Mouse (Mus musculus) ES-Bruce4 (cell line): ENCODE results near the gene Ak4. TPM values are rescaled to one million over a fixed set of nuclear protein-coding genes. Genes with fewer than 3 reads are reported as not detected.
"Not testable (repeated sequence)": the region's sequence is repeated elsewhere in the genome, so short reads cannot be mapped to it uniquely, and the experiment has no call there.

ENCODE experiments used
- H3K27ac ChIP-seq: 2 replicates; pipeline ENCODE4 v1.5.1; 2012; ENCODE audit warnings: low read length, inconsistent platforms; ENCODE audit not compliant: insufficient read depth
- H3K27me3 ChIP-seq: 2 replicates; pipeline ENCODE4 v1.6.1; 2012; ENCODE audit warnings: mild to moderate bottlenecking, low read length, inconsistent platforms; ENCODE audit not compliant: control insufficient read depth, poor library complexity, insufficient read depth, severe bottlenecking
- H3K36me3 ChIP-seq: 2 replicates; pipeline ENCODE4 v1.6.1; 2012; ENCODE audit warnings: inconsistent platforms, mild to moderate bottlenecking, low read length, moderate library complexity; ENCODE audit not compliant: control insufficient read depth, poor library complexity, insufficient read depth, severe bottlenecking
- H3K4me1 ChIP-seq: one replicate; pipeline ENCODE4 v1.8.1; 2011; ENCODE audit warnings: low read length; ENCODE audit not compliant: control insufficient read depth, insufficient read depth
- H3K4me3 ChIP-seq: 2 replicates; pipeline ENCODE4 v1.5.1; 2011; ENCODE audit warnings: low read depth, mild to moderate bottlenecking, low read length
- H3K9ac ChIP-seq: 2 replicates; pipeline ENCODE4 v1.6.1; 2012; ENCODE audit warnings: low read depth, mild to moderate bottlenecking, inconsistent platforms; ENCODE audit not compliant: poor library complexity, severe bottlenecking
- H3K9me3 ChIP-seq: replicated peaks from 2 replicates; pipeline ENCODE4 v1.6.1; 2012; ENCODE audit warnings: mild to moderate bottlenecking, low read length, inconsistent platforms; ENCODE audit not compliant: control insufficient read depth, poor library complexity, insufficient read depth, severe bottlenecking
- CTCF ChIP-seq: IDR thresholded peaks from one replicate; pipeline ENCODE4 v1.8.1; 2011; ENCODE audit warnings: low read depth, low read length
- EP300 ChIP-seq: IDR thresholded peaks from 2 replicates; pipeline ENCODE4 v1.6.1; 2011; ENCODE audit warnings: low read depth, low read length; ENCODE audit not compliant: insufficient read depth
- POLR2A ChIP-seq: IDR thresholded peaks from one replicate; pipeline ENCODE4 v1.8.1; 2011; ENCODE audit warnings: low read length; ENCODE audit not compliant: insufficient read depth
- polyA plus RNA-seq: library from polyadenylated mRNA; stranded (reverse); fragments of >200 nt; gene quantifications from 2 replicates; pipeline ENCODE4 v1.2.4, GENCODE M21; 2011; ENCODE audit warnings: low read depth; ENCODE audit not compliant: missing spikeins, insufficient read depth, insufficient read length

The Ak4 gene
- polyA plus RNA-seq, 1 experiment = 62.7 TPM

- H3K4me3 ChIP-seq = no peak overlapping the region
- no peak for TF ChIP-seq CTCF
- no peak for TF ChIP-seq POLR2A
- TF ChIP-seq EP300 = no peak
- no peaks in the 10 kb centered on the region for H3K36me3 ChIP-seq
- H3K4me1 ChIP-seq = peaks cover 7% of the 10 kb centered on the region
- H3K9ac ChIP-seq = no peak overlapping the region
- no peak overlapping the region for H3K27ac ChIP-seq
- H3K9me3 ChIP-seq = no peaks in the 10 kb centered on the region
- H3K27me3 ChIP-seq = no peaks in the 10 kb centered on the region
Measured at GRCm38 (mm10) chr4:101378241-101378640, 40.8 kb upstream of the Ak4 start.

DNA sequence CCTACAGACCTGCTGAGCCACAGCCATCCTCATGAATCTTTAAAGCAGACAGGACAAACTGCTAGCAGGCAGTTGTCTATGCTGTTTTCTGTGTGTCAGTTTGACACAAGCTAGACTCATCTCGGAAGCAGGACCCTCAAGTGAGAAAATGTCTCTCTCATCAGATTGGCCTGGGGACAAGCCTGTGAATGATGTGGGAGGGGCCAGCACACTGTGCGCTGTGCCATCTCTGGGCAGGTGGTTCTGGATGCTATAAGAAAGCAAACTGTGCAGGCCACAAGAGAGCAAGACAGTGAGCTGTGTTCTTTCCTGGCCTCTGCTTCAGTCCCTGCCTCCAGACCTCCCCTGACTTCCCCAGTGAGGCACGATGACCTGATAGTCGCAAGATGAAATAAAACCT is 40.3 kb upstream of the Ak4 start:
- Histone ChIP-seq H3K36me3 (no peaks in the 10 kb centered on the region), H3K9ac (no peak overlapping the region), H3K4me3 (no peak overlapping the region), H3K4me1 (peaks cover 7% of the 10 kb centered on the region), H3K27ac (no peak overlapping the region), H3K27me3 (no peaks in the 10 kb centered on the region), H3K9me3 (no peaks in the 10 kb centered on the region)
- TF ChIP-seq EP300 (no peak), CTCF (no peak), POLR2A (no peak)

GRCm38 (mm10) chr4:101385002-101385401 is 34.1 kb upstream of the Ak4 start:
- Histone ChIP-seq H3K36me3 (no peaks in the 10 kb centered on the region), H3K4me1 (peaks cover 9% of the 10 kb centered on the region), H3K27me3 (no peaks in the 10 kb centered on the region), H3K27ac (no peak overlapping the region), H3K4me3 (no peak overlapping the region), H3K9me3 (no peaks in the 10 kb centered on the region), H3K9ac (no peak overlapping the region)
- TF ChIP-seq CTCF = no peak
- no peak for TF ChIP-seq EP300
- TF ChIP-seq POLR2A = no peak

DNA sequence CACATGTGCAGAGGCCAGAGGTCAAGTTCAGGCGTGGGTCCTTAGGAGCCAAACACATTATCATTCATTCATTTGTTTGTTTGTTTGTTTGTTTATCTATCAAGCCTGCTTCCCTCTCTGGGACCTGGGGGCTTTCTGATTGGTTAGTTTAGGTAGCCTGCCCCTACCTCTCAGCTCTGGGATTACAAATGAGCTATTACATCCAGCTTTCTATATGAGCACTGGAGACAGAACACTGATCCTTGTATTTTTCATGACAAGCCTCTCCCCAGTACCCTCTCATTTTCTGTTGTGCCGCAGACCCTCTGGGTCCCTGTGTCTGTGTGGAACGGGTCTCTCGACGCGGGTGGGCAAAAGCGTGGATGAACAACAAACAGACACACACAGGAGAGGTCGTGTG is 30.8 kb upstream of the Ak4 start:
- no peak overlapping the region for H3K4me3 ChIP-seq
- H3K27me3 ChIP-seq = no peaks in the 10 kb centered on the region
- H3K4me1 ChIP-seq = peaks cover 2% of the 10 kb centered on the region
- TF ChIP-seq EP300 = 0 out of 2 replicates have a peak, but pooled peaks have one; percentile 48
- no peak for TF ChIP-seq POLR2A
- H3K36me3 ChIP-seq = no peaks in the 10 kb centered on the region
- H3K27ac ChIP-seq = peak overlapping the region; percentile 95
- H3K9ac ChIP-seq = peak overlapping the region; percentile 59
- no peaks in the 10 kb centered on the region for H3K9me3 ChIP-seq

DNA sequence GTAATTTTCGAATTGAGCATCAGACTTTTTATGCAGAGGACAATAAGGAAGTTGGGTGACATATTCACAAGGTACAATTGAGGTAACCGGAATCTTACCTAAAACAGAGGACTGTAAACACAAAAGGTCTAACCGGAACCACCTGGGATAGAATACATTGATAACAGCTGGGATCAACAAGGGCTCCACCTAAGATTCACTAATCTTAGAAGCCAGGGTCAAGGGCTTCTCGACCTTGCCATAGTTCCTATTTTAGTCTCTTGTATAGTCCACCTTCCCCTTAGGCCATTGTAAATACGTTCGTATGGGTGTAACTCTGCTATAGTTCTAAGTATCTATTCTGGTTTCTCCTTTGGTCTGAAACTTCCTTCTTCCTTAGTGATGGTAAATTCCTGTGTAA is 30.4 kb upstream of the Ak4 start:
- Histone ChIP-seq H3K27ac (peak overlapping the region; percentile 95), H3K9ac (peak overlapping the region; percentile 59; the same call in 1 of the 2 replicates)
- not testable (repeated sequence) for H3K27me3 ChIP-seq, H3K4me3 ChIP-seq, H3K36me3 ChIP-seq, H3K4me1 ChIP-seq, H3K9me3 ChIP-seq

DNA sequence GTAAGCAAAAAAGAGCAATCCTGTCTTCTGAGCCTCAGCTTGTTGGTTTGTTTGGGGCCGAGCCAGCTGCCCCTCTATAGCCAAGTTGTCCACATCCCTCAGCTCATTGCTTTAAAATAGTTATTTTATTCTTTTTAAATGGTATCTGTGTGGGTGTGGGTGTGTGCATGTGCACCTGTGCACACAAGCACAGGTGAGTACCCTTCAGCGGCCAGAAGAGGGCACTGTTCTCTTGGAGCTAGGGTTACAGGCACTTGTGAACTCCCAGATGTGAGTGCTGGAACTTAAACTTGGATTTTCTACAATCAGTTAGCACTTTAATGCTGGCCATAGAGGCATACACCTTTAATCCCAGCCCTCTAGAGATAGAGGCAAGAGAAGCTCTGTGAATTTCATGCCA is 26.8 kb upstream of the Ak4 start:
- peaks cover 3% of the 10 kb centered on the region for H3K4me1 ChIP-seq
- no peak overlapping the region for H3K27ac ChIP-seq
- no peak overlapping the region for H3K4me3 ChIP-seq
- H3K27me3 ChIP-seq = no peaks in the 10 kb centered on the region
- no peaks in the 10 kb centered on the region for H3K9me3 ChIP-seq
- H3K9ac ChIP-seq = no peak overlapping the region
- 0 out of 2 replicates have a peak, but pooled peaks have one; percentile 35 for TF ChIP-seq EP300
- peak; percentile 93 for TF ChIP-seq CTCF
- no peak for TF ChIP-seq POLR2A
- no peaks in the 10 kb centered on the region for H3K36me3 ChIP-seq

DNA sequence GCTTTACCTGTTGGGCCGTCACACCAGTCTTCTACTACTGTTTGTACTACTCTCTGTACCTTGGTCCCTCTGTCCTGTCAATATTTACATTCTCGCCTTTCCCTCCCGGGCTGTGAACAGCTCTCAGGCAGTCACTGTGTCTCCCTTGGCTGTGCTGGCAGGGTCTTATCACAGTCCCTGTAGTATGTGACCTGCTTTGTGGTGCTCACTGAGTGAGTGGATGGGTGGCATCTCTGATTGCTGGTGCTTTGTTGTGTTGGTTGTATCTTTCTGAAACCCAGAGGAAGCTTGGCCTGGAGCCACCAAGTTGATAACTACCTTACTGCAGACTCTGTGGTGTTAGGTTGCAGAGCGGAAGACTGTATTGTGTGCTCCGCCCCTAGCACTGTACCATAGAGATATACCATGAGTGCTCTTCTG is 25.8 kb upstream of the Ak4 start:
- TF ChIP-seq EP300 = no peak
- TF ChIP-seq CTCF = no peak
- no peak for TF ChIP-seq POLR2A
- peaks cover 2% of the 10 kb centered on the region for H3K4me1 ChIP-seq
- no peak overlapping the region for H3K9ac ChIP-seq
- no peaks in the 10 kb centered on the region for H3K27me3 ChIP-seq
- H3K9me3 ChIP-seq = no peaks in the 10 kb centered on the region
- H3K4me3 ChIP-seq = no peak overlapping the region
- H3K27ac ChIP-seq = peak overlapping the region; percentile 51
- no peaks in the 10 kb centered on the region for H3K36me3 ChIP-seq
